Mouse (Mus musculus): ENCODE measurements around the gene Serpina12. TPM values are rescaled to one million over a fixed set of nuclear protein-coding genes. Genes with fewer than 3 reads are reported as not detected.

Gene Serpina12
- polyA plus RNA-seq, 1 experiment from 2014 or later, result not detected

Other genes starting within 250 kb of the Serpina12 start
- 0.27 TPM in 1 of 2 replicates, not detected in the other for gene Serpina1b, start 214.1 kb downstream of the Serpina12 start, polyA plus RNA-seq (2015; fragmentation: Nextera tagmentation; extraction: Ambion mirVana)
- 0.68 TPM in 1 of 2 replicates, not detected in the other for gene Serpina1a, start 180.9 kb downstream of the Serpina12 start, polyA plus RNA-seq (2015; fragmentation: Nextera tagmentation; extraction: Ambion mirVana)
- gene Serpina1c, start 139.6 kb downstream of the Serpina12 start, polyA plus RNA-seq (2015; fragmentation: Nextera tagmentation; extraction: Ambion mirVana), result not detected in 2 replicates
- gene Serpina1e, start 85.5 kb downstream of the Serpina12 start, polyA plus RNA-seq (2015; fragmentation: Nextera tagmentation; extraction: Ambion mirVana), result not detected in 2 replicates
- gene Serpina11, start 54.5 kb downstream of the Serpina12 start, polyA plus RNA-seq (2015; fragmentation: Nextera tagmentation; extraction: Ambion mirVana), result not detected in 2 replicates
- not detected in 2 replicates for gene Serpina9, start 30.7 kb downstream of the Serpina12 start, polyA plus RNA-seq (2015; fragmentation: Nextera tagmentation; extraction: Ambion mirVana)
- not detected in 2 replicates for gene Serpina5, start 56.7 kb upstream of the Serpina12 start, polyA plus RNA-seq (2015; fragmentation: Nextera tagmentation; extraction: Ambion mirVana)
- not detected in 2 replicates for gene Serpina3a, start 68.3 kb upstream of the Serpina12 start, polyA plus RNA-seq (2015; fragmentation: Nextera tagmentation; extraction: Ambion mirVana)
- not detected in 2 replicates for gene Serpina3b, start 83.6 kb upstream of the Serpina12 start, polyA plus RNA-seq (2015; fragmentation: Nextera tagmentation; extraction: Ambion mirVana)
- not detected in 2 replicates for gene Serpina3c, start 109.4 kb upstream of the Serpina12 start, polyA plus RNA-seq (2015; fragmentation: Nextera tagmentation; extraction: Ambion mirVana)
- gene Serpina3f, start 170.1 kb upstream of the Serpina12 start, polyA plus RNA-seq (2015; fragmentation: Nextera tagmentation; extraction: Ambion mirVana), result not detected in 2 replicates
- 5.2 and 6.5 TPM in 2 replicates for gene Serpina3g, start 191.8 kb upstream of the Serpina12 start, polyA plus RNA-seq (2015; fragmentation: Nextera tagmentation; extraction: Ambion mirVana)
- gene Serpina3i, start 218.7 kb upstream of the Serpina12 start, polyA plus RNA-seq (2015; fragmentation: Nextera tagmentation; extraction: Ambion mirVana), result not detected in 2 replicates

All from neural tube, embryonic 13.5 days (tissue).